Mouse (Mus musculus) cerebral cortex, adult 2 months (tissue): ENCODE results near the gene Dusp10.

Source experiments
- WGBS: fragments of 180-500 bp; shearing (Covaris S2); methylation state at CpG from one replicate; pipeline ENCODE4 v1.1.7; 2018; 5-methylcytosine and 5-hydroxymethylcytosine counted together

The Dusp10 gene

GRCm38 (mm10) chr1:184101750-184102046 is 88.6 kb downstream of the Dusp10 start:
- 86% methylated on average over 4 of the region's 4 CpGs for WGBS

- 65% methylated on average over 2 of the region's 2 CpGs for whole genome bisulfite sequencing
Observed at GRCm38 (mm10) chr1:184106832-184107231, 93.7 kb downstream of the Dusp10 start.

GRCm38 (mm10) chr1:184107448-184107847 is 94.3 kb downstream of the Dusp10 start:
- WGBS = 87% methylated on average over 4 of the region's 4 CpGs

GRCm38 (mm10) chr1:184108254-184108653 is 95.2 kb downstream of the Dusp10 start:
- 95% methylated on average over 1 of the region's 1 CpGs for WGBS

- 75% methylated on average over 7 of the region's 7 CpGs for WGBS
Observed at GRCm38 (mm10) chr1:184117586-184117985, 104.5 kb downstream of the Dusp10 start.

GRCm38 (mm10) chr1:184117991-184118390 is 104.9 kb downstream of the Dusp10 start:
- 91% methylated on average over 2 of the region's 2 CpGs for WGBS

GRCm38 (mm10) chr1:184118586-184118985 is 105.5 kb downstream of the Dusp10 start:
- 89% methylated on average over 1 of the region's 1 CpGs for WGBS
